Mouse (Mus musculus) cortical plate, adult 2 months (tissue): ENCODE measurements around the gene Glt6d1.

Experiments used
- CTCF ChIP-seq: fragments of 200-500 bp; IDR thresholded peaks from 2 replicates; pipeline ENCODE4 v1.5.1; 2011; ENCODE audit warnings: mild to moderate bottlenecking, control low read depth, low read length; ENCODE audit not compliant: insufficient read depth; ENCODE audit errors: extremely low read depth
- POLR2A ChIP-seq: fragments of 200-500 bp; IDR thresholded peaks from 2 replicates; pipeline ENCODE4 v1.6.1; 2011; ENCODE audit warnings: mild to moderate bottlenecking, low read length, control low read depth; ENCODE audit not compliant: insufficient read depth; ENCODE audit errors: extremely low read depth

DNA sequence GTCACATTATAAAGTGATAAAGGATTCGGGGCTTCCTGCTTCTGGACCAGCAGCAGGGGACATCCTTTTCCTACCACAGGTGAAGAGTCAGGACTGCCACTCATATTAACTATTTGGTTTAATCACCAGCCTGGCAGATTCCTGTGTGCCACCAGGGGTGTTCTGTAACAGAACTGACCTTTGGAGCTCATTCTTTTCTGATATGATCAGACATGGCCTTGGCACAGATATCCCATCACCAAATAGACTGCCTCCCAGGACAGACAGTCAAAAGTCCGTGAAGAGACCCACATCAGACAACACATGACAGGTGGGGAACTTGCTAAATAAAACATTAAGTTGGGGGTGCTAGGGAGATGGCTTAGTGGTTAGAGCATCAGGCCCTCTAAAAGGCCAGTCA, 3.9 kb downstream of the Glt6d1 start:
- TF ChIP-seq CTCF (no peak), POLR2A (no peak)
